Mouse (Mus musculus): ENCODE data around the gene 1700024G13Rik. TPM values are rescaled to one million over a fixed set of nuclear protein-coding genes. Genes with fewer than 3 reads are reported as not detected.

Gene 1700024G13Rik
- total RNA-seq (2023) = not detected in 2 replicates

DNA sequence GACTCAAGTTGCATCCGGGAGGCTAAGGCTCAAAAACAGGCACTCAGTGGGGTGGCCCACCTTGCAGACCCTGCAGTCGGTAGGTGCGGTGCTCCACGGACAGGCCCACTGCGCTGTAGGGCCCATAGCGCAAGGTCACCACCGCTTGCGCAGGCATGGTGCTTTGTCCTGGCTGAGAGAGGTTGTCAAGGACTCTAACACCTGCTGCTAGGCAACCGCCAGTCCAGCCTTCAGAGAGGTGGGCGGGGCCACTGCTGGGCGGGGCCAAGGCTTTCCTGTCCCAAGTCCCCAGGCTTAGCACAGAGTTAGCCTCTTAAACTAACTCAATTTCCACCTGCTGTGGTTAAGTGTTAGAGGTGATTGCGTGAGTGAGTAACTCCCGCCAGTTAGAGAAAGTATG, at the start of gene 1700024G13Rik:
TSS of gene 1700024G13Rik (minus strand) at position 196 of the 400 bp plus-strand sequence.

Other genes with a start within 250 kb of the 1700024G13Rik start
- gene Msmb, start 246.4 kb downstream of the 1700024G13Rik start, total RNA-seq (2023) = not detected in 2 replicates
- gene Ncoa4, start 228.5 kb downstream of the 1700024G13Rik start, total RNA-seq (2023) = 175 and 188 TPM in 2 replicates
- 45.6 and 51.2 TPM in 2 replicates for gene Timm23, start 186.5 kb downstream of the 1700024G13Rik start, total RNA-seq (2023)
- gene Parg, start 186.4 kb downstream of the 1700024G13Rik start, total RNA-seq (2023) = 35.6 and 38.7 TPM in 2 replicates
- not detected in 2 replicates for gene Ogdhl, start 66.4 kb downstream of the 1700024G13Rik start, total RNA-seq (2023)
- not detected in 2 replicates for gene Slc18a3, start 76.5 kb upstream of the 1700024G13Rik start, total RNA-seq (2023)
- not detected in 2 replicates for gene Chat, start 77.6 kb upstream of the 1700024G13Rik start, total RNA-seq (2023)
- 12.4 and 15.4 TPM in 2 replicates for gene Ercc6, start 125.1 kb upstream of the 1700024G13Rik start, total RNA-seq (2023)
- not detected in 2 replicates for gene Prrxl1, start 211.0 kb upstream of the 1700024G13Rik start, total RNA-seq (2023)